Comparison of ENCODE assay signal across 8 mouse cellular contexts in genomic region chr14:43812458-43812857, GRCm38 (mm10). TPM values are rescaled to one million over a fixed set of nuclear protein-coding genes. Genes with fewer than 3 reads are reported as not detected.
DNase-seq lines count a peak whose midpoint lies in the region; ATAC-seq lines count a peak whose summit lies in the region.
"Not testable (repeated sequence)": the region's sequence is repeated elsewhere in the genome, so short reads cannot be mapped to it uniquely, and the experiment has no call there.
"Had no signal": no experiment of that assay in that cellular context is flagged by ENCODE, and none has a peak within 500 bp of the region (broad histone marks: within the 10 kb centered on the region; RNA-seq: fewer than 3 reads in every experiment).

No protein-coding gene starts in this region.

- H3K36me3 ChIP-seq in midbrain, embryonic 10.5 days: not testable (repeated sequence)

- H3K27ac ChIP-seq in midbrain, embryonic 10.5 days (replicated peaks): not testable (repeated sequence)

- not testable (repeated sequence) for H3K4me3 ChIP-seq in midbrain, embryonic 10.5 days

- not testable (repeated sequence) for H3K27me3 ChIP-seq in midbrain, embryonic 10.5 days (ENCODE audit: low read depth, poor library complexity, severe bottlenecking)

- peak; percentile 45; the same call in 1 of the 2 replicates for ATAC-seq in common myeloid progenitor, adult 5-6 weeks (replicated peaks; ENCODE audit: low read depth, poor library complexity, severe bottlenecking)

- intact Hi-C loops in left cerebral cortex, postnatal 36 days (cut with DNase I): not testable (repeated sequence)

- H3K9me3 ChIP-seq in midbrain, embryonic 10.5 days (replicated peaks): not testable (repeated sequence)

- 81% methylated on average over 8 of the region's 9 CpGs for WGBS in midbrain, embryonic 10.5 days

- DNase-seq in adrenal gland, adult 18-20 months (ENCODE audit: low spot score in 2 of 2): peak; percentile 28 to 30
- peak; percentile 41 to 49 for DNase-seq in frontal cortex, postnatal 25 days (ENCODE audit: low spot score in 2 of 2)
- peak; percentile 11 to 59 for DNase-seq in kidney, adult 8-10 months
- DNase-seq in left cerebral cortex, postnatal 36 days (ENCODE audit: low spot score in 2 of 2): peak; percentile 21 to 32
- peak; percentile 32 for DNase-seq in midbrain, embryonic 10.5 days (ENCODE audit: low spot score)
- DNase-seq in spleen, postnatal 10 days (ENCODE audit: low spot score in 2 of 2): peak; percentile 10 to 32

- not testable (repeated sequence) for H3K4me1 ChIP-seq in midbrain, embryonic 10.5 days

RNA-seq across cellular contexts. Expression of gene Gm8180, which starts 27.9 kb away (rescaled TPM):
- not detected for total RNA-seq in adrenal gland, adult 18-20 months (2021)
- total RNA-seq in common myeloid progenitor, adult 5-6 weeks (2017): not detected in 2 replicates
- total RNA-seq in left cerebral cortex, postnatal 36 days (2021): not detected
- not detected in 2 replicates for polyA plus RNA-seq in midbrain, embryonic 10.5 days (2016; fragmentation: Nextera tagmentation; extraction: Ambion mirVana)
- total RNA-seq: heart, postnatal 25 days had no signal
